Mouse (Mus musculus) central nervous system, embryonic 14 days (tissue): ENCODE measurements around the gene Sspo. TPM values are rescaled to one million over a fixed set of nuclear protein-coding genes. Genes with fewer than 3 reads are reported as not detected.

Experiments used
- polyA plus RNA-seq: library from polyadenylated mRNA; depleted of rRNA; stranded (reverse); fragments of >200 nt; gene quantifications from 2 replicates; pipeline ENCODE4 v1.2.3, GENCODE M21; 2012; rRNA removed

The Sspo gene
- polyA plus RNA-seq = 1.1 and 1.5 TPM in 2 replicates

GRCm38 (mm10) chr6:48447929-48448328 is at the start of gene Sspo:
Sspo (plus strand) TSS chr6:48448229.

GRCm38 (mm10) chr6:48445181-48446101 is 2.6 kb upstream of the Sspo start, which contains the start of gene Zfp467:
Zfp467 (minus strand) TSS chr6:48445825.

GRCm38 (mm10) chr6:48537105-48537954 is 89.3 kb downstream of the Sspo start, which contains the start of gene Atp6v0e2:
Atp6v0e2 (plus strand) TSS chr6:48537615.

Other genes starting within 250 kb of the Sspo start
- 41.3 and 43.6 TPM in 2 replicates for gene Krba1, start 52.6 kb upstream of the Sspo start, polyA plus RNA-seq
- 27.9 and 31.0 TPM in 2 replicates for gene Zfp467, start 2.4 kb upstream of the Sspo start, polyA plus RNA-seq
- gene Atp6v0e2, start 89.4 kb downstream of the Sspo start, polyA plus RNA-seq = 145 and 151 TPM in 2 replicates
- gene Lrrc61, start 106.6 kb downstream of the Sspo start, polyA plus RNA-seq = 27.3 and 30.0 TPM in 2 replicates
- gene Rarres2, start 124.6 kb downstream of the Sspo start, polyA plus RNA-seq = 3.2 and 5.9 TPM in 2 replicates
- gene Gm45021, start 141.4 kb downstream of the Sspo start, polyA plus RNA-seq = not detected in 2 replicates
- 49.5 and 49.9 TPM in 2 replicates for gene Repin1, start 145.7 kb downstream of the Sspo start, polyA plus RNA-seq
- gene Gm44965, start 145.7 kb downstream of the Sspo start, polyA plus RNA-seq = not detected in 2 replicates
- 10.0 and 11.0 TPM in 2 replicates for gene Zfp775, start 153.8 kb downstream of the Sspo start, polyA plus RNA-seq
- 8.2 and 8.7 TPM in 2 replicates for gene AI854703, start 178.5 kb downstream of the Sspo start, polyA plus RNA-seq
- gene Gimap8, start 199.0 kb downstream of the Sspo start, polyA plus RNA-seq = 1.4 and 1.6 TPM in 2 replicates
- 1.7 and 3.9 TPM in 2 replicates for gene Gimap9, start 227.9 kb downstream of the Sspo start, polyA plus RNA-seq
- 1.7 and 3.1 TPM in 2 replicates for gene Gimap4, start 236.3 kb downstream of the Sspo start, polyA plus RNA-seq